Mouse (Mus musculus): Measurements from ENCODE around the gene Phf5a. TPM values are rescaled to one million over a fixed set of nuclear protein-coding genes. Genes with fewer than 3 reads are reported as not detected.

Phf5a gene
- 58.8 and 68.0 TPM in 2 replicates for polyA plus RNA-seq (2021; fragmentation: Nextera tagmentation)
- long read RNA-seq, experiment 1, transcript Phf5a-201 (4 exons, 1,663 nt) = major isoform, 42 of 49 reads
- long read RNA-seq, experiment 1, partial matches to known transcripts = 1 of 49 reads
- long read RNA-seq, experiment 1, other reads (novel, unspliced or antisense) = 4 of 49 reads
- long read RNA-seq, experiment 2, transcript Phf5a-201 (4 exons, 1,663 nt) = major isoform, 19 of 26 reads
- long read RNA-seq, experiment 2, partial matches to known transcripts = 4 of 26 reads
- long read RNA-seq, experiment 2, other reads (novel, unspliced or antisense) = 3 of 26 reads

GRCm38 (mm10) chr15:81871604-81872261 lies at the start of gene Phf5a:
Gene Phf5a (minus strand): TSS chr15:81871911.

GRCm38 (mm10) chr15:81872262-81873136 lies 788 bp upstream of the Phf5a start, which contains the start of gene Aco2:
Gene Aco2 (plus strand): TSS chr15:81872309.

GRCm38 (mm10) chr15:81858517-81859329 lies 13.0 kb downstream of the Phf5a start, which contains the start of gene Tob2:
Gene Tob2 (minus strand): TSS chr15:81858796.

Other genes with a start within 250 kb of the Phf5a start
- 20.2 and 20.3 TPM in 2 replicates for gene L3mbtl2, start 208.0 kb downstream of the Phf5a start, polyA plus RNA-seq (2021; fragmentation: Nextera tagmentation)
- 14.2 and 17.1 TPM in 2 replicates for gene Chadl, start 174.6 kb downstream of the Phf5a start, polyA plus RNA-seq (2021; fragmentation: Nextera tagmentation)
- 66.1 and 72.8 TPM in 2 replicates for gene Zc3h7b, start 126.9 kb downstream of the Phf5a start, polyA plus RNA-seq (2021; fragmentation: Nextera tagmentation)
- 101 and 108 TPM in 2 replicates for gene Rangap1, start 126.4 kb downstream of the Phf5a start, polyA plus RNA-seq (2021; fragmentation: Nextera tagmentation)
- gene Tef, start 69.5 kb downstream of the Phf5a start, polyA plus RNA-seq (2021; fragmentation: Nextera tagmentation) = 34.4 and 35.0 TPM in 2 replicates
- gene Tob2, start 13.1 kb downstream of the Phf5a start, polyA plus RNA-seq (2021; fragmentation: Nextera tagmentation) = 6.9 and 7.7 TPM in 2 replicates
- 353 and 383 TPM in 2 replicates for gene Aco2, start 398 bp upstream of the Phf5a start, polyA plus RNA-seq (2021; fragmentation: Nextera tagmentation)
- gene Polr3h, start 54.3 kb upstream of the Phf5a start, polyA plus RNA-seq (2021; fragmentation: Nextera tagmentation) = 209 and 219 TPM in 2 replicates
- gene Csdc2, start 64.8 kb upstream of the Phf5a start, polyA plus RNA-seq (2021; fragmentation: Nextera tagmentation) = 51.3 and 65.8 TPM in 2 replicates
- 541 and 606 TPM in 2 replicates for gene Pmm1, start 89.0 kb upstream of the Phf5a start, polyA plus RNA-seq (2021; fragmentation: Nextera tagmentation)
- not detected in 2 replicates for gene 1700029P11Rik, start 108.6 kb upstream of the Phf5a start, polyA plus RNA-seq (2021; fragmentation: Nextera tagmentation)
- gene Xrcc6, start 115.9 kb upstream of the Phf5a start, polyA plus RNA-seq (2021; fragmentation: Nextera tagmentation) = 15.6 and 17.5 TPM in 2 replicates
- 47.9 and 57.1 TPM in 2 replicates for gene Desi1, start 162.0 kb upstream of the Phf5a start, polyA plus RNA-seq (2021; fragmentation: Nextera tagmentation)
- 239 and 241 TPM in 2 replicates for gene Snu13, start 175.7 kb upstream of the Phf5a start, polyA plus RNA-seq (2021; fragmentation: Nextera tagmentation)
- gene 4930407I10Rik, start 187.2 kb upstream of the Phf5a start, polyA plus RNA-seq (2021; fragmentation: Nextera tagmentation) = not detected in 2 replicates
- 0.20 and 0.46 TPM in 2 replicates for gene Mei1, start 198.1 kb upstream of the Phf5a start, polyA plus RNA-seq (2021; fragmentation: Nextera tagmentation)